Mouse (Mus musculus) limb, embryonic 12.5 days (tissue): ENCODE measurements at regions not wholly inside any gene's neighbourhood (a gene's known extent, or its start where the extent isn't known, plus 50 kb on each side); places are given as distances from the start of the nearest gene placed in this dataset.

Experiments
- ATAC-seq: fragments of 200-750 bp; cut with Nextera tagmentation; 2 replicates; pipeline ENCODE4 v1.8.0; 2017; ENCODE audit warnings: low read depth, moderate TSS enrichment; ENCODE audit not compliant: insufficient number of reproducible peaks, insufficient read depth, low FRiP score, low TSS enrichment
- H3K27ac ChIP-seq: fragments of 300-500 bp; sonication (generic); 2 replicates; pipeline ENCODE4 v1.5.1; 2016; ENCODE audit warnings: mild to moderate bottlenecking, moderate library complexity
- H3K27me3 ChIP-seq: fragments of 300-500 bp; sonication (generic); 2 replicates; pipeline ENCODE4 v1.6.1; 2016; ENCODE audit warnings: mild to moderate bottlenecking, moderate library complexity
- H3K36me3 ChIP-seq: fragments of 300-500 bp; sonication (generic); 2 replicates; pipeline ENCODE4 v1.6.1; 2016; ENCODE audit warnings: mild to moderate bottlenecking, moderate library complexity
- H3K4me1 ChIP-seq: fragments of 300-500 bp; sonication (generic); replicated peaks from 2 replicates; pipeline ENCODE4 v1.6.1; 2016
- H3K4me2 ChIP-seq: fragments of 300-500 bp; sonication (generic); 2 replicates; pipeline ENCODE4 v1.6.1; 2016; ENCODE audit warnings: mild to moderate bottlenecking, moderate library complexity
- H3K4me3 ChIP-seq: fragments of 300-500 bp; sonication (generic); replicated peaks from 2 replicates; pipeline ENCODE4 v1.5.1; 2016; ENCODE audit warnings: mild to moderate bottlenecking
- H3K9ac ChIP-seq: fragments of 300-500 bp; sonication (generic); replicated peaks from 2 replicates; pipeline ENCODE4 v1.6.1; 2016; ENCODE audit warnings: mild to moderate bottlenecking, moderate library complexity
- H3K9me3 ChIP-seq: fragments of 300-500 bp; sonication (generic); 2 replicates; pipeline ENCODE4 v1.6.1; 2016; ENCODE audit warnings: mild to moderate bottlenecking, moderate library complexity
- WGBS: fragments of 180-500 bp; shearing (Covaris S2); methylation state at CpG from one replicate; pipeline ENCODE4 v1.1.7; 2016; 5-methylcytosine and 5-hydroxymethylcytosine counted together

DNA sequence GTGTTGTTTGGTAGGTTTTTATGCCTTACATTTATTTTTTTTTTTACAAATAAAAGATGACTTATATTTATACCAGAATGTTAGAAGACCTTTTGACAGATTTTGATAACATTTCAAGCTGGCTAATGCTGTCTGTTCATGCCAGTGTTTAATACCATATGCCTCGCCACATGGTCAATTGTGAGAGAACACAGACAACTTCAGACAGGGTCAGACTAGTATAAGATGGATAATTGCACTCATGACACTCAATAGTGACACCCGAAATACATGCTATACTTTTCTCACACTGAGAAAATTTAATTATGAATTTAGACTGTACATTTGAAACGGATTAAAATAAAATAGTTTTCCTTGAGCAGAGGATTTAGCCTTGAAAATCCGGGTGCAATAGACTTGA is 769.9 kb downstream of the Slitrk6 start:
- no peak overlapping the region for H3K4me3 ChIP-seq
- 79% methylated on average over 4 of the region's 4 CpGs for WGBS
- no peak overlapping the region for H3K4me2 ChIP-seq
- no peaks in the 10 kb centered on the region for H3K36me3 ChIP-seq
- no peak overlapping the region for H3K27ac ChIP-seq
- ATAC-seq, result no peak
- H3K4me1 ChIP-seq, result no peaks in the 10 kb centered on the region
- no peaks in the 10 kb centered on the region for H3K27me3 ChIP-seq
- no peaks in the 10 kb centered on the region for H3K9me3 ChIP-seq
- H3K9ac ChIP-seq, result no peak overlapping the region

DNA sequence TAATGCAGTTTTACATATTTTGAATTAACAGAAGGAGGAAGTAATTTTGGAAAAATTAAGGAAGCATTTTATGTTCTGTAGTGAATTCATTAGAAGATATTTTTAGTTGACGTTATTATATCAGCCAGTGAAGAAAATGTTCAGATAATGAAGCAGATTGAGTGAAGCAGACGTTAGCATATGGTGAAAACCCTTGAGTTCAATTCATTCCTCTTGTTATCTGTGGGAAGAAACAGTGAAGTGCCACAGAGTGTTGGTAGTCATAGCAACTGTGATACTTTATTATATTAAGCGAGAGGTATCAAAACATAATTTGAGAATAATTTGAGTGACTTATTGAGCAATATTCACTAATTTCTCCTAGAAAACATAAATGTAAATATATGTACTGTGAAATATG is 796.9 kb downstream of the Slitrk6 start:
- Histone ChIP-seq H3K36me3 (no peaks in the 10 kb centered on the region), H3K27ac (no peak overlapping the region), H3K4me3 (no peak overlapping the region), H3K4me2 (no peak overlapping the region), H3K9ac (no peak overlapping the region), H3K9me3 (no peaks in the 10 kb centered on the region), H3K4me1 (no peaks in the 10 kb centered on the region), H3K27me3 (no peaks in the 10 kb centered on the region)
- WGBS, result 89% methylated on average over 3 of the region's 3 CpGs
- no peak for ATAC-seq

DNA sequence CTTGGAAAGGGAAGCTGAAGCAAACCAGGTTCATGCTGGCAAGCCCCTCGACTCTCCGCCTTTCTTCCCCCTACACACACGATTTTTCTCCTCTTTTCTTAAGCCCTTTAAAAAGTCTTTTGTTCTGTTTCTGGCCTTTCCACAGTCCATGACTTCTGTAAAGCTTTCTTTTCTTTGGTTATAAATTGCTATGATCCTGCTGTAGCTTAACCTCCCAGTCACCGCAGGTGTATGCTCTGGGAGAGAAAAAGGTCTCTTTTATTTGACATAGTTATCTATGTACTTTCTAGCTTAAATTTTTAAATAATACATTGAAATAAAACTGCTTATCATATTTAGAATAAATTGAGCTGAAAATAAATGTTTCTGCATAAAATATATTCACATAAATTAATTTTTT is 813.0 kb downstream of the Slitrk6 start:
- H3K27ac ChIP-seq, result no peak overlapping the region
- ATAC-seq, result no peak
- H3K4me3 ChIP-seq, result no peak overlapping the region
- H3K4me1 ChIP-seq, result no peaks in the 10 kb centered on the region
- no peak overlapping the region for H3K9ac ChIP-seq
- H3K4me2 ChIP-seq, result no peak overlapping the region
- no peaks in the 10 kb centered on the region for H3K27me3 ChIP-seq
- 74% methylated on average over 4 of the region's 4 CpGs for WGBS
- no peaks in the 10 kb centered on the region for H3K9me3 ChIP-seq
- no peaks in the 10 kb centered on the region for H3K36me3 ChIP-seq

DNA sequence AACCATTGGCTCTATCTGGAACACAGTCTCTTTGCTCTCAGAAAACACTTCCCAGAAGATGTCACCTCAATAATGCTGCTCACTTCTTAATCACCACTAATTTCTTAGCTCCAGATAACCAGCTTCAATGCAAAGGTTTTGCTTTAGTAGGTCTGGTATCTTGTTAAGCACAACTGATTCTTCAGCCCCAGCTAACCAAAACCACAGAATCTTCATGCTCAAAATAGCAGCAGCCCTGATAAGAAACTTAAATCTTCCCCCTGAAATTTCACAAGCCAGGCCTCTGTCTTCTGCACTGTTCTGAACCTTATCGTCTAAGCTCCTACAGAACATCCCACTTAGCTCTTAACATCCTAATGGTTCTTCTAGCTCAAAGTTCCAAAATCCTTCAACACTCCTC is 813.8 kb downstream of the Slitrk6 start:
- no peak overlapping the region for H3K9ac ChIP-seq
- no peak overlapping the region for H3K4me3 ChIP-seq
- H3K36me3 ChIP-seq, result no peaks in the 10 kb centered on the region
- H3K27me3 ChIP-seq, result no peaks in the 10 kb centered on the region
- H3K27ac ChIP-seq, result no peak overlapping the region
- H3K4me2 ChIP-seq, result no peak overlapping the region
- WGBS, result 83% methylated on average over 1 of the region's 1 CpGs
- no peak for ATAC-seq
- no peaks in the 10 kb centered on the region for H3K4me1 ChIP-seq
- no peaks in the 10 kb centered on the region for H3K9me3 ChIP-seq

DNA sequence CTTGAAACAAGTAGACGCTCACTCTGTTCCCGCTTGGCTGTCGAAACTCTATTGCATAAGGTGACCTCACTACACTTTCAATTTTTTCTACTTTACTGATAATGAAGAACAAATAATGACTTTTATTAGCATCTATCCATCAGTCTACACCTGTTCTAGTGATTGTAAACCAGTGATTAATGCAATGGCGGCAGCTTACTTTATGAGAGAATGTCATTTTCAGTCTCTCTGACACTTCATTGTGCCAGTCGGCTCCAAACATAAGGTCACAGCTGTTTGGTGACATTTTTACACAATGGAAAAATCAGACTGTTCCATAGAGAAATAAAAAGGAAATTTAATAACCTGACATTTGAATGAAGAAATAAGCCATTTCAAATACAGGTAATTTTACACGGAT is 817.5 kb downstream of the Slitrk6 start:
- no peak overlapping the region for H3K4me2 ChIP-seq
- ATAC-seq, result no peak
- no peaks in the 10 kb centered on the region for H3K9me3 ChIP-seq
- H3K27ac ChIP-seq, result no peak overlapping the region
- H3K27me3 ChIP-seq, result no peaks in the 10 kb centered on the region
- H3K36me3 ChIP-seq, result no peaks in the 10 kb centered on the region
- H3K4me1 ChIP-seq, result no peaks in the 10 kb centered on the region
- H3K4me3 ChIP-seq, result no peak overlapping the region
- WGBS, result 73% methylated on average over 6 of the region's 6 CpGs
- H3K9ac ChIP-seq, result no peak overlapping the region

DNA sequence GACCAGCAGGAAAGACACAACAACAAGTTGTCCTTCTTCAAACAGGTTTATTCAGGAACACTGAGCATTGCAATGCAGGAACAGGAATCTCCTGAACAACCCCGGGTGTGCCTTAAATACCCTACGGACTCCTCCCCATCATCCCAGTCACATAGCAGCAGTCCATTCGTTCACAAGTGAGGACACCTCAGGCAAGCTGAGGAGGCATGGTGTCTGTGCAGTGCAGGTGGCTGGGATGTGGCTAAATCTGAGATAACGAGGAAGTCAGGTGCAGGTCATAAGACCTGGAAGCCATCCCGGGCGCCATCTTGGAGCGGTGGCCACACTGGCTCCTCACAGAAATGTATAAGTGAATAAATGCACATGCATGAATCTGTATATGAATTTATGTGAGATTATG is 826.0 kb downstream of the Slitrk6 start:
- H3K27me3 ChIP-seq, result no peaks in the 10 kb centered on the region

DNA sequence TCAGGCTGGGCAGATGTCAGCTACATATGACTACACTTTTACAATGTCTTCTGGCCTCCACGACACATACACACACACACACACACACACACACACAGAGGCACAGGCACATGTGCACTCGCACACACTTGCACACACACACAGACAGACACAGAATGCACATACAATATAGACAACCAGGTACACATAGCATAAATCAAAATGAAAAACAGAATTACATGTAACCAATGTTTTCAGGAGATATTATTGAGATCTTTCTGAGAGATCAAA is 863.1 kb downstream of the Slitrk6 start:
- WGBS, result 74% methylated on average over 2 of the region's 2 CpGs
- H3K4me3 ChIP-seq, result no peak overlapping the region

More for the DNA sequence above, 826.0 kb downstream of the Slitrk6 start:
- ATAC-seq, result no peak
- no peaks in the 10 kb centered on the region for H3K4me1 ChIP-seq
- H3K36me3 ChIP-seq, result no peaks in the 10 kb centered on the region
- H3K4me2 ChIP-seq, result no peak overlapping the region
- H3K9me3 ChIP-seq, result no peaks in the 10 kb centered on the region
- no peak overlapping the region for H3K9ac ChIP-seq
- WGBS, result 91% methylated on average over 7 of the region's 7 CpGs
- H3K4me3 ChIP-seq, result no peak overlapping the region
- H3K27ac ChIP-seq, result no peak overlapping the region

DNA sequence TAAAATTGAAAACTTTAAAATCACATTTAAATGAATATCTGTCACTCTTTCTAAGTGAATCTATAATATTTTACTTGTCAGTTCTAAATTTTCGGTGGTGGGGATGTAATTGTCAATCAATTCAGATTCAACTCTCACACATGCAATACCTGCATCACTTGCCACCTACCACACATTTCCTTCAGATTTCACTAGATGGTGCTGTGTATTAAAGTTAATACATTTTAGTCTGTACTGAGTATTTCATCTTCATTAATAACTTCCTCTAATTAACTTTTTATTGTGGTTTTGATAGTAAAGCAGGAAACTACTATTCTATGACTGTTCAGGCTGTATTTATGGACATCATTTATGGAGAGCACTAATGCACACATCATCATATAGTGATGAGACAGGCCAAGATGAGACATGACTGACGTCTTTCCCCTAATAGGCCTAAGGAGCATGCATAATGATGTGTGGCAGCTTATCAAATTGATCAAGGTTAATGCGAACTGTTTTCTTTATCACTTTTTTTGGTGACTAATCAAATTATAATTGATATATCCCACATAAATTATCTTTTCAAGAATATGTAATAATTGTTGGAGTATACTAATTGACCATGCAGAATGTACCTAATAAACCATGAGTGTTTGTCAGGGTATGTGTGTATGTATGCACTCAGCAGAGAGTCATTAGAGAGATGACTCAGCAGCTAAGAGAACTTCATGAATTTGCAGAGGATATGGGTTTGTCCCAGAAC is 863.6 kb downstream of the Slitrk6 start:
- H3K4me2 ChIP-seq, result no peak overlapping the region
- no peak for ATAC-seq
- no peaks in the 10 kb centered on the region for H3K36me3 ChIP-seq
- no peaks in the 10 kb centered on the region for H3K4me1 ChIP-seq
- no peaks in the 10 kb centered on the region for H3K9me3 ChIP-seq
- H3K27ac ChIP-seq, result no peak overlapping the region
- no peaks in the 10 kb centered on the region for H3K27me3 ChIP-seq
- H3K9ac ChIP-seq, result no peak overlapping the region
- H3K4me3 ChIP-seq, result no peak overlapping the region
- 71% methylated on average over 3 of the region's 3 CpGs for WGBS

More for the DNA sequence above, 863.1 kb downstream of the Slitrk6 start:
- no peaks in the 10 kb centered on the region for H3K4me1 ChIP-seq
- H3K9me3 ChIP-seq, result no peaks in the 10 kb centered on the region
- H3K27ac ChIP-seq, result no peak overlapping the region
- no peak for ATAC-seq
- no peaks in the 10 kb centered on the region for H3K27me3 ChIP-seq
- H3K9ac ChIP-seq, result no peak overlapping the region
- H3K36me3 ChIP-seq, result no peaks in the 10 kb centered on the region
- H3K4me2 ChIP-seq, result no peak overlapping the region

DNA sequence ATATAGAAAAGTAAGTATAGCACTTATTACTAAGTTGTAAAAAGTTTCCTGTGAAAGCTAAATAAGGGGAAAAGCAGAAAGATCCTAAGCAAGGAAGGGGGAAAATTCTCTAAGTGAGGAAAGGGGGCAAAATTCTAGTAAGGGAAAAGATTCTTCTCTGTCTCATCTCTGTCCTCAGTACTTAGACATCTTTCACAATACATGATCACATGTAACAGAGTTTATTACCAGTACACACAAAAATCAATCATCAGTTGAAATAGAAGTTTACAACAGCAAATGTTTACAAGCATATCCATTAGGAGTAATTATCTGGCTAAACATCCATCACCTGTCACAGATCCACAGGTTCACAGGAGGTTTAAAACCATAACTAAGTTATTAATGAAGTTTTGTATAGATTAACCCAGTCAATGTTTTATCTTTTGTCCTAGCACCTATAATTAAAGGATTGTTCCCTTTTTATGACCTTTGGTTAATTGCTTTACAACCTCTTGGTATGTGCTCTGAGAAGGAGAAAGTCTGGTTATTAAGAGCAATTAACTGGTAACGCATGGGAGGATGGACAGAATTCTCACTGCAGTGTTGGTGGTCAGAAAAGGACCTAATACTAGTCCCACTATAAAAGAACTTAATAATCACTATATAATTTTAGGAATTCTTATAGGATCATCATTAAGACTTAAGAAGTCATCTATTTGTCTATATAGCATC is 877.8 kb downstream of the Slitrk6 start:
- Histone ChIP-seq H3K4me2 (no peak overlapping the region), H3K36me3 (no peaks in the 10 kb centered on the region), H3K27me3 (no peaks in the 10 kb centered on the region), H3K4me1 (no peaks in the 10 kb centered on the region), H3K4me3 (no peak overlapping the region), H3K9ac (no peak overlapping the region), H3K27ac (no peak overlapping the region), H3K9me3 (no peaks in the 10 kb centered on the region)
- WGBS, result 22% methylated on average over 1 of the region's 1 CpGs
- ATAC-seq, result no peak

DNA sequence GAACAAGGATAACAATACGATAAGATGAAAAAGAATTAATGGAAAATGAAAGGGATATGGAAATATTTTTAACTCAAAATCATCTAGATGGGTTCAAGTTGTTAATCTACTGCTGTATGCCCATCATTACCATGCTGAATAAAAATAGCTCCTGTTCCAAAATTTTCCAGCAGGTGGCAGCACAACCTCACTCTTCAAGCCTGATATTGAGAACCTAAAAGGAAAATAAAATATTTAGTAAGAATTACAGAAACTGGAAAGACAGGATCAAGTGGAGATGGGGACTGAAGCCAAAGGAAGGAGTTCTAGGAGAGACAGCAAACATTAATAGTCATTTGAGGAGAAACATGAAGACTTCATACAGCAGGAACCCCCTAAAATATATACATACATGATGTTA is 880.7 kb downstream of the Slitrk6 start:
- H3K4me3 ChIP-seq, result no peak overlapping the region
- H3K4me1 ChIP-seq, result no peaks in the 10 kb centered on the region
- H3K4me2 ChIP-seq, result no peak overlapping the region
- no peaks in the 10 kb centered on the region for H3K9me3 ChIP-seq
- 4% methylated on average over 1 of the region's 1 CpGs for WGBS
- no peaks in the 10 kb centered on the region for H3K27me3 ChIP-seq
- H3K9ac ChIP-seq, result no peak overlapping the region
- no peaks in the 10 kb centered on the region for H3K36me3 ChIP-seq
- H3K27ac ChIP-seq, result no peak overlapping the region
- ATAC-seq, result no peak

DNA sequence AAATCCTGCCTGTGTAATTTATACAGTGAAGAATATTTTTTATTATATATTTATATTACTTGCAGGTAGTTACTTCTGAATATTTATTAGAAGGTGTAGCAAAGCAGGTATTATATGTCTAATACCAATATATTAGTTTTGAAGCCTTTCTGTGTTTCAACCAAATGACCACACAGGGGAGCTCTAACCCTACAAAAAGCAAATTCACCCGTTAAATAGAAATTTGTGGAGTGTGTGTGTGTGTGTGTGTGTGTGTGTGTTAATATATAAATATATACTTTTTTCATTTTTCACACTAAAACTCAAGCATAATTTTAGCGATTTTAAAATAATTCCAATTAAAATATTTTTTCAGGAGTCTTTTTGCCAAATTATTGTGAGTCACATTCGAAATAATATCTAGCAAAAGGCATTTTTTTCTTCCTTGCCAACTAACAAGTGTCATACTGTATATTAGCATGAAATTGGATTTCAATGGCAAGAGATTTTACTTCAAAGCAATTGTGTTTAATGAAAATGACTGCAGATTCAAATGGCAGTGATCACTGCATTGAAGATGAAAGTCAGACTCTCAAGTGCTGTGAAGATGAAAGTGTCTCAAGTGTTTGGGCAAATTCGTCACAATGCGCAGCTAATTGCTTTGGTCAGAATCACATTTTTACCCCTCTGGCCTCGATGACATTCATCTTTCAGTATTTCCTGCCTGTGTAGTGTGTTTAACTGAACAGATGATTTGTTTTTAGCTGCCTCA is 914.4 kb downstream of the Slitrk6 start:
- Histone ChIP-seq H3K9me3 (no peaks in the 10 kb centered on the region), H3K9ac (no peak overlapping the region), H3K4me1 (no peaks in the 10 kb centered on the region), H3K27ac (no peak overlapping the region), H3K4me2 (no peak overlapping the region), H3K36me3 (no peaks in the 10 kb centered on the region), H3K27me3 (no peaks in the 10 kb centered on the region), H3K4me3 (no peak overlapping the region)
- ATAC-seq, result no peak
- 36% methylated on average over 6 of the region's 6 CpGs for WGBS
